Mouse (Mus musculus): ENCODE results near the gene Tmc7. TPM values are rescaled to one million over a fixed set of nuclear protein-coding genes. Genes with fewer than 3 reads are reported as not detected.

The Tmc7 gene
- 1 to 10 TPM; 9.4 TPM for total RNA-seq (2021)

GRCm38 (mm10) chr7:118584257-118584907, at the start of gene Tmc7:
TSS of gene Tmc7 (minus strand) at chr7:118584736.
- intact Hi-C loops (cut with DNase I) = loop anchor here (2.0 kb wide), 1 partner anchor 52 kb away; the partner anchor contains the start of gene Coq7
- peak; percentile 70 to 76 for DNase-seq

GRCm38 (mm10) chr7:118633951-118634350, 49.4 kb upstream of the Tmc7 start:
- intact Hi-C loops (cut with DNase I) = no loop called here
- DNase-seq = no peak

DNA sequence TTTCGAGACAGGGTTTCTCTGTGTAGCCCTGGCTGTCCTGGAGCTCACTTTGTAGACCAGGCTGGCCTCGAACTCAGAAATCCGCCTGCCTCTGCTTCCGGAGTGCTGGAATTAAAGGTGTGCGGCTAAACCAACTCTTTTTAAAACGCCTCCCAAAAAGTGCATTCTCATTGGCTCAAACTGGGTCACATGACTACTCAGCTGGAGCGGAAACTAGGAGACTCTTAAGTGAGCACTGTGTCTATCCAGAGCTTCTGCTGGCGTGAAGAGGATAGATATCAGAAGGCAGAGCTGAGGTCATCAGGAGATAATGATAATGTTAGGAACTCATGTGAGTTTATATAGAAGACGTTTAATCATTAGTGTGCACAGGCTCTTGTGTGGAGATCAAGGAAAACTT, 48.6 kb upstream of the Tmc7 start:
- intact Hi-C loops (cut with DNase I) = no loop called here
- no peak for DNase-seq

DNA sequence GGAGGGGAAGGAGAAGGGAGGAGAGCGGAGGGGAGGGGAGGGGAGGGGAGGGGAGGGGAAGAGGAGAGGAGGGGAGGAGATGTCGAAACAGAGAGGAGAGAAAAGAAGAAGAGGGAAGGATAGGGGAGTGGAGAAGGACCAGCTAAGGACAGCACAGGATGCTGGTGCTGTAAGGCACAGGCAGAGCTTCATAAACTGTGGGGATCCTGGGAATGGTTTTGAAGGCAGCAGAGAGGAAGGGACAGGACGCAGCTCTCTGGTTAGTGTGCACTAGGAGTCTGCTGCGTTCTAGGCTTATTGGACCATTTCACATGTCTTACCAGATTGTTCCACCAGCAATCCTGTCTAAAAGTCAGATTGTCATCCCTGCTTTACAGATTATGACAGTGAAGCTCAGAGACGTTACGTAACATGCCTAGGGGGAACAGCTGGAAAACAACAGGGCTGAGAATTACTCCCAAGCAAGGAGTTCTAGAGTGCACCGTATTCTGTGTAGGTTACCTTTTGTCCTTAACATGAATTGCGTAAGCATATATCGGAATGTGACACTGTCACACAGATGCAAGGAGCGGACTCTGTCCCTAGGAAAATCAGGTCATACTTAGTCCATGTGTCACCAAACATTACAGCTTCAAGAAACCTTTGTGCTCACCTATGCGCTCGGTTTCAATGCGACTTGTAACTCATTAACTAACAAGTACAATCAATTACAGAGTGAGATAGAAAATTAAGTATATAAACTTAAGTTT, 43.2 kb upstream of the Tmc7 start:
- no peak for DNase-seq
- intact Hi-C loops (cut with DNase I) = no loop called here

DNA sequence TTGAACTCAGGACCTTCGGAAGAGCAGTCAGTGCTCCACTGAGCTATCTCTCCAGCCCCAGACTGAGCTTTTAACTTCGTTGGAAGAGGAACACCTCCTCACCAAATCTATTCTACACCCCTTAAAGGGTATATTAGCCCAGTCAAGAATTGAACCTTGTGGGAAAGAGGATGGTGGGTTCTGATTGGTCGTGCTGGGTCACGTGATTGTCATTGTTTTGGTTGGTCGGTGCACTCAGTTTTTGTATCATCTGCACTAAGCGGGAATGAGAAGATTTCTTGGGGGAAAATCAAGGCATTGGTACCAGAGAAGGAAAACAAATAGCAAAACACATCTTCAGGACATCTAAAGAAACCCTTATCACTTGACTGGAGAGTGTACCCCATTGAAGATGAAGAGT, 36.6 kb upstream of the Tmc7 start:
- no peak for DNase-seq
- intact Hi-C loops (cut with DNase I) = no loop called here

DNA sequence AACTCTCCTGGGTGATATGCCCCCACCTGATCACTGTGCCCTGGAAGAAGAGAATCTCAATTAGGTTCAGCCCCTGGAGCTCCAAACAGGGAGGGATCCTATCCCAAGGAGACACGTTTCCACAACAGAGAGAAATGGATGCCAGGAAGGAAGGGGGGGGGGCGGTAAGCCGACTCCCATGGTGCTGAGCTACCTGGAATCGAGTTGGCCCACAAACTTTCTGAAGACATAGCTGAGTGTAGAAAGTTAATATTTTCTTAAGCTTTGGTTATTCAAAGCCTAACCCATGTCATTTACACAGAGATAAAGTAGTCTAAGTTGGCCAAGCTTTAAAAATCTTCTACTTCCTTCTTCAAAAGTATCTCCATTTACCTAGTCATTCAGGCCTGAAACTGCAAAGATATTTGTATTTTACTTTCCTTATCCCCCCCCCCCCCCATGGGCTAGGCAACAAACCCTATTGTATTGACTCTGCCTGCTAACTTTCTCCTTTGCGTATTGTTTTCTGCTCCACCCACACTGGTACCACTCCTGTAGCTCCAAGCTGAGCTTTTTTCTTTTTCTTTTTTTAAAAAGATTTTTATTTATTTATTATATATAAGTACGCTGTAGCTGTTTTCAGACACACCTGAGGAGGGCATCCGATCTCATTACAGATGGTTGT, 35.8 kb upstream of the Tmc7 start:
- DNase-seq = no peak
- intact Hi-C loops (cut with DNase I) = no loop called here

DNA sequence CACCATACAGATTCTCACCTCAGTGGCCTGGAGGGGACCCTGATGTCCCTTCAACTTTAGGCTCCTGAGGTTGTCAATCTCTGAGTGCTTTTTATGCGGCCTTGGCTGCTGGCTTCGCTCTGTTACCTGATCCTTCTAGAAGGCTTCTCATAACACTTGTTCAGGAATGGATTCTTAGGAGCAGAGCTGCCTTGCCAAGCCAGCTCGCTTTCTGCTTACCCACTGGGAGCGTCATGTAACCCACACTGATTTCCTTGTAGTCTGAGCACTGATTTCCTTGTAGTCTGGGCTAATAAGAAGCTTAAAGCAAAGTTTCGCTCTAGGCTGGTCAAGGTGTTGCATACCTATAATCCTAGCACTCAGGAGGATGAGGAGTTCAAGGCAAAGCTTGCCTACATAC, 33.6 kb upstream of the Tmc7 start:
- intact Hi-C loops (cut with DNase I) = no loop called here
- DNase-seq = no peak

DNA sequence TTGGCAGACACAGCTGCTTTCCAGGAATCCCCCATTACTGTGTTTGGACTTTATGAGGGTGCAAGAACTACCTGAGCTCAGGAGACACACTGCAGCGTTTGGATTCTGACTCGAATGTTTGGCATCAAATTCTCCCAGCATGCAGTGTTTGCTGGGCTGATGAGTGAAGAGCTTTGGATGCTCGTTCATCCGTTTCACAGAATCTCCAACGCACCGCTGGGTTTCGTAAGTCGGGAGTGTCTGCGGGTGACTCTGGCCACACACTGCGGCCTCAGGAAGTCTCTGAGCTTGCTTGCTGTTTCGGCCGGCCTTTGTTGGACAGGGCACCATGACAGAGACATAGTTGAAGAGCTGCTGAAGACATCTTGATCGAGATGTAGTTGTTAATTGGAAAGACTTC, 29.5 kb upstream of the Tmc7 start:
- intact Hi-C loops (cut with DNase I) = no loop called here
- no peak for DNase-seq

GRCm38 (mm10) chr7:118611933-118612332, 27.4 kb upstream of the Tmc7 start:
- intact Hi-C loops (cut with DNase I) = no loop called here
- no peak for DNase-seq

GRCm38 (mm10) chr7:118611185-118611749, 26.7 kb upstream of the Tmc7 start:
- DNase-seq = no peak
- intact Hi-C loops (cut with DNase I) = no loop called here

GRCm38 (mm10) chr7:118610721-118611120, 26.2 kb upstream of the Tmc7 start:
- DNase-seq = no peak
- intact Hi-C loops (cut with DNase I) = no loop called here

GRCm38 (mm10) chr7:118609815-118610214, 25.3 kb upstream of the Tmc7 start:
- intact Hi-C loops (cut with DNase I) = no loop called here
- no peak for DNase-seq

GRCm38 (mm10) chr7:118604842-118605241, 20.3 kb upstream of the Tmc7 start:
- peak in 1 of 2 experiments; percentile 28 for DNase-seq
- intact Hi-C loops (cut with DNase I) = no loop called here

DNA sequence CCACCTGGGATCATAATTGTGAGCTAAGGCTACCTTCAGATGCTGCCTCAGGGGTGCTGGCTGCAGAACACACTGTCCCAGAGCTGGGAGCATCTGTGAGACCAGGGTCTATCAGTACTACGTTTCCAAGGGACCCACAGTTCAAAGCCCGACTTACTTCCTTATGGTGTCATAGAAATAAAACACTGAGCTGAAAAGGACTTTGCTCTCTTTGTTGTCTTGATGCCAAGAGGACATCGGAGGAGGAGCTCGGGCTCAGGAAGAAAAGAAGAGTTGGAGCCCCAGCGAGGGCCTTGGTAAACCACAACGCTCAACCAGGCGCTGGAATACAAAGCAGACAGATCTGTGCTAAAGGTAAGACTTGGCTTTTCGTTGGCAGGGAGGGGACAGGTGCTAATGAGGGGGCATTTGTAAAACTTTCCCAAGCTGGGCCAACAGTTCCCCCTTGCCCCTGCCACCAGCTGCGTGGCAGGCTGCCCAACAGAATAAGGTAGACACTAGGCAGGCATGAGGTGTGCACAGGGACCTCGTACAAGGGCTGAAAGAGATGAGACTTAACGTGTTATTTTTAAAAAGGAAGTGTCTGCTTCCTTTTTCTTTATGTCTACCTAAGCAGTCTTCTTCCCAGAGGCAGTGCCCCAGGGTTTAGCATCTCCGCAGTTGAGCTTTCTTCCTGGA, 15.6 kb upstream of the Tmc7 start:
- intact Hi-C loops (cut with DNase I) = loop anchor here (10.0 kb wide), 1 partner anchor 295 kb away; no protein-coding TSS in a partner anchor
- no peak for DNase-seq

GRCm38 (mm10) chr7:118597201-118597600, 12.7 kb upstream of the Tmc7 start, which contains the start of gene Tmc5:
TSS of gene Tmc5 (plus strand) at chr7:118597297.
- peak in 1 of 2 experiments; percentile 35 for DNase-seq
- intact Hi-C loops (cut with DNase I) = loop anchor here (10.0 kb wide), 1 partner anchor 292 kb away; no protein-coding TSS in a partner anchor

DNA sequence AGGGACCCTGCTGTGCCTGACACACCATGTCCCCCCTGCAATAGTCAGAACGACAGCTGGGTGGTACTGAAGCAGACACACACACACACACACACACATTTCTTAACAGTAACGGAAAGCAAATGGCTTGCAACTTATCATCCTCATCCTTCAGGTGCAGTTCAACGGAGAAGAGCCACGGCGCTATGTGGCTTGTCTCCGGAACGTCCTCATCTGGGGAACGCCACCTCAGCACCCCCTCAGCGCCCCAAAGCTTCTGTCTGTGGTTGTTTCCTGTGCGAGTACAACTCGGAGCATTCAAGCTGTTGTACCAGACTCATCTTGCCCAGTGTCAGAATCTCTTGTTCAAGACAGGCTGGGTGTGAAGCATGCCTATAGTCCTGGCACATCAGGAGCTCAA, 11.7 kb upstream of the Tmc7 start:
- intact Hi-C loops (cut with DNase I) = loop anchor here (10.0 kb wide), 1 partner anchor 291 kb away; no protein-coding TSS in a partner anchor

GRCm38 (mm10) chr7:118595228-118595627, 10.7 kb upstream of the Tmc7 start:
- intact Hi-C loops (cut with DNase I) = loop anchor here (1.0 to 10.0 kb wide), 3 partner anchors 94 to 290 kb away; partner anchors contain the start of gene Syt17
- peak; percentile 94 to 98 for DNase-seq

More for the DNA sequence above, 11.7 kb upstream of the Tmc7 start:
- DNase-seq = no peak

DNA sequence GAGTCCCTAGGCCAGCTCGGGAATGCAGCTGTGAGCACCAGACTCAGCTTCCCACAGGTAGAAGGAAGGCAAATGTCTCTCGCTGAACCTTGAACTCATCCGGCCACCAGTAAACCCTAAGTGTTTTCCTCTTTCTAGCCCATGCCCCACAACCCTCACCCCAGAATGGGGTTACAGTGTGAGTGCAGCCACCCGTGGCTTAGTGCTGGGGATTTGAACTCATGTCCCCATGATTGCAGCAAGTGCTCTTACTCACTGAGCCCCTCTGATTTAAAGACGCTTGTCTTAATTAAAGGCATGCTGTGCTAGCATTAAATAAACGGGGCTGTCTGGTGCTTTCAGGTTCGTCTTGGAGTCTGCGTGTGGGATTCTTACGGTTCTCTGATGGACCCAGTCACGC, 10.1 kb upstream of the Tmc7 start:
- intact Hi-C loops (cut with DNase I) = loop anchor here (1.0 to 10.0 kb wide), 3 partner anchors 95 to 290 kb away; partner anchors contain the start of gene Syt17
- no peak for DNase-seq

DNA sequence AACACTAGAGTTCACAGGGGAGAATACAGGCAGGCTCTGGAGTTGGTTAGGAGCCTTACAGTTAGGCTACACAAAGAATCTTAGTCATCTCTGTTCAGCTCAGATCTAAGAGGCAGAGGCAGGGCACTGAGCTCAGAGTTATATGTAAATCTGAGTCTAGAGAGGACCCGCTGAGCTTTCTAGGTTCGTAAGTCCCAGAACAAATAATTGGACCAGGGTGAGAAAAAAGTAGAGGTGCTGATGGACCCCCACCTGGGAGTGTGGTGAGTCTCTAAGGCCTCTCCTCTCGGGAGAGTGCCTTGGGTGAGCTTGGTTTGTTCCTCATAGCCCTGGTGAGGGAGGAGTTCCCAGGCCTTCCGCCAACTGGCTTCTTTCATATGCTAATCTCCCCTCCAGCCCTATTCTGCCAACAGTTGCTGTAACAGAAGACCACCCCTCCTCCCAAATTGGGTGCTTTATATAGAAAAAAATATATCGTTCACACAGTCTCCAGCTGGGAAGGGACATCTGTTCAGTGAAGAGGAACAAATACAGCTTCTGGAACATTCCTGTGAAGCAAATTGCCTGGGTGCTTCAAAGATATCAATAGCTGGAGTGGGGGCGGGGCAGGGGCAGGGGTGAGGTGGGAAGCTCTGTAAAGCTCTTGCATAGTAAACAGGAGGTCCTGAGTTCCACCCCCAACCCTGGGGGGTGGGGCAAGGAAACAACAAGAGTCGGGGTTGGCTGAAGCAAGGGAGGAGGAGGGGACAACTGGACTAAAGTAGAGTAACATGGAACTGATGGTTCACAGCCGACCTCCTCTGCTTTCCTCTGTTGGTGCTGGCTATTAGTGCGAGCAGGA, 9.3 kb upstream of the Tmc7 start:
- DNase-seq = peak in 1 of 2 experiments; percentile 17
- intact Hi-C loops (cut with DNase I) = loop anchor here (2.0 to 10.0 kb wide), 2 partner anchors 145 to 289 kb away; partner anchors contain the start of gene Syt17

All from heart, postnatal 10 days (tissue).